Mouse (Mus musculus) megakaryocyte, embryonic 14.5 days (primary cell): ENCODE results near the gene 1700074P13Rik. TPM values are rescaled to one million over a fixed set of nuclear protein-coding genes. Genes with fewer than 3 reads are reported as not detected.
A peak's percentile ranks its signal among the peaks of the same experiment; 100 is the strongest.
"Not testable (repeated sequence)": the region's sequence is repeated elsewhere in the genome, so short reads cannot be mapped to it uniquely, and the experiment has no call there.

Source experiments
- H3K27me3 ChIP-seq: replicated peaks from 2 replicates; pipeline ENCODE3; 2012; ENCODE audit warnings: inconsistent platforms
- H3K36me3 ChIP-seq: replicated peaks from 2 replicates; pipeline ENCODE3; 2012; ENCODE audit warnings: low read length, inconsistent platforms, mixed read lengths
- H3K4me1 ChIP-seq: 2 replicates; pipeline ENCODE4 v1.6.1; 2012; ENCODE audit warnings: inconsistent platforms
- H3K4me3 ChIP-seq: replicated peaks from 2 replicates; pipeline ENCODE3; 2012; ENCODE audit warnings: moderate library complexity, mild to moderate bottlenecking, inconsistent platforms
- H3K9me3 ChIP-seq: 2 replicates; pipeline ENCODE4 v1.6.1; 2012; ENCODE audit warnings: inconsistent platforms
- FLI1 ChIP-seq: IDR thresholded peaks from 2 replicates; pipeline ENCODE4 v1.6.1; 2012; ENCODE audit warnings: low read length, inconsistent platforms, mixed read lengths
- GATA1 ChIP-seq: IDR thresholded peaks from 3 replicates; pipeline ENCODE4 v1.6.1; 2012; ENCODE audit warnings: mixed read lengths, low read length, inconsistent platforms, borderline replicate concordance
- polyA plus RNA-seq: library from polyadenylated mRNA; stranded (reverse); fragments of >175 nt; gene quantifications from 2 replicates; pipeline ENCODE4 v1.2.3, GENCODE M21; 2012; ENCODE audit warnings: low replicate concordance; ENCODE audit not compliant: insufficient read depth

Gene 1700074P13Rik
- not detected in 2 replicates for polyA plus RNA-seq

DNA sequence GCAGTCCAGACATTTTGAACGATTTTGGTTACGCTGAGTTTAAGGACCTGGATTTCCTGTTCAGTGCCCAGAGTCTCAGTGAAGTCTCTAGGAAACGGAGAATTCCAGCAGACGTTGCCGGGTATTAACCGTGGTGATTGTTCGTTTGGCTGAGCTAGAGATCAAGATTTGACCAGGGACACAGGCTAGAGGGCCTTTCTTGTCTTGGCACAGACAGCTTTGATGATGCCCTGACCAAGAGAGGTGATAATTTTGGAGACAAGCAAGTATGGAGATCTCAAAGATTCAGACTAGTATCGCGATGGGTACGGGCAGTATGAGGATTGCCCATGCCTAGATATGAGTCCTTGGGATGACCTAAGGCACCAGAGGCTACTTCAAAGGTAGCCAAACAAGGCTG lies at the start of gene 1700074P13Rik:
TSS of gene 1700074P13Rik (minus strand) at position 101 of the 400 bp plus-strand sequence.
- Histone ChIP-seq H3K36me3 (no peaks in the 10 kb centered on the region), H3K9me3 (no peaks in the 10 kb centered on the region)
- TF ChIP-seq FLI1 (no peak), GATA1 (no peak)

DNA sequence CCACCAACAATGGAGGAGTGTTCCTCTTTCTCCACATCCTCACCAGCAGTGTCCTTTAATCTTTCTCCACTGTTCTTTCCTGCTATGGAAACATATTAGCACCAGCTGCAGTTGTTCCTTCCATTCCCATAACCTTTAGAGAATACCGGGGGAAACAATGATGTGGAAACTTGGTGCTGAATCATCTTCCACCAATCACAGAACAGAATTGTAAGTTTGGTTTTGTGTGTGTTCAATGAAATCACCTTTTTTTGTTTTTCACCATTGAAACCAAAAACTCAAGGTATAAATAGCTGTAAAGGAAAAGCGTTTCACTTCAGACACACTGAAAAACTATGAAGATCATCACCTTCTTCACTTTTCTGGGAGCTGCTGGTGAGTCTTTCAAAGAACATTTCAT lies 24.1 kb upstream of the 1700074P13Rik start, which contains the start of gene 1810009J06Rik:
TSS of gene 1810009J06Rik (plus strand) at position 301 of the 400 bp plus-strand sequence.
- H3K27me3 ChIP-seq, H3K4me1 ChIP-seq, H3K36me3 ChIP-seq, H3K4me3 ChIP-seq, H3K9me3 ChIP-seq: not testable (repeated sequence)

More for the DNA sequence above, at the start of gene 1700074P13Rik:
- H3K27me3 ChIP-seq: no peaks in the 10 kb centered on the region
- no peak within 1 kb of the TSS for H3K4me3 ChIP-seq
- no peaks in the 10 kb centered on the region for H3K4me1 ChIP-seq

- Histone ChIP-seq H3K36me3 (no peaks in the 10 kb centered on the region), H3K4me1 (no peaks in the 10 kb centered on the region), H3K4me3 (no peak overlapping the region), H3K27me3 (no peaks in the 10 kb centered on the region), H3K9me3 (peaks cover 5% of the 10 kb centered on the region; the same call in 1 of the 2 replicates)
- TF ChIP-seq GATA1 (no peak), FLI1 (no peak)
These were observed 13.4 kb upstream of the 1700074P13Rik start for GRCm38 (mm10) chr6:40953716-40954115.

GRCm38 (mm10) chr6:40951770-40952169 lies 11.4 kb upstream of the 1700074P13Rik start, which contains the start of gene Gm4744:
TSS of gene Gm4744 (minus strand) at chr6:40951870.
- no peak for TF ChIP-seq FLI1
- no peak for TF ChIP-seq GATA1
- H3K4me1 ChIP-seq: no peaks in the 10 kb centered on the region
- H3K27me3 ChIP-seq: no peaks in the 10 kb centered on the region
- no peaks in the 10 kb centered on the region for H3K36me3 ChIP-seq
- H3K4me3 ChIP-seq: no peak within 1 kb of the TSS
- no peaks in the 10 kb centered on the region for H3K9me3 ChIP-seq

DNA sequence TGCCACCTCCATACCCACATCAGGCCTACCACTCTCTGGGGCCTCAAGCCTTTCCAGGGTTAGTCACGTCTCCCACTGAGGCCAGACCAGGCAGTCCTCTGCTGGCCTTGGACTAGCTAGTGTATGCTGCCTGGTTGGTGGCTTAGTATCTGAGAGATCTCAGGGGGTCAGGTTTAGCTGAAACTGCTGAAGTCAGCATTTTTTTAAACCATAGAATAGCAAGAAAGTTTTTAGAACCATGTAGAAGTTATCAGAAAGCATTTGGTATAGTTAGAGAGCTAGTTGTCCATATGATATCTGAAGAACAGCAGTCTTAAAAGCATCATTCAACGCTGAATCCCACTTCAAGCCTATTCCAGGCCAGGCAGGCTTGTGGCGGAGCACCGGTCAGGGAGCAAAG lies 20.4 kb downstream of the 1700074P13Rik start:
- no peaks in the 10 kb centered on the region for H3K27me3 ChIP-seq
- H3K9me3 ChIP-seq: no peaks in the 10 kb centered on the region
- no peak overlapping the region for H3K4me3 ChIP-seq
- H3K36me3 ChIP-seq: no peaks in the 10 kb centered on the region
- no peaks in the 10 kb centered on the region for H3K4me1 ChIP-seq
- TF ChIP-seq FLI1 (no peak), GATA1 (no peak)

DNA sequence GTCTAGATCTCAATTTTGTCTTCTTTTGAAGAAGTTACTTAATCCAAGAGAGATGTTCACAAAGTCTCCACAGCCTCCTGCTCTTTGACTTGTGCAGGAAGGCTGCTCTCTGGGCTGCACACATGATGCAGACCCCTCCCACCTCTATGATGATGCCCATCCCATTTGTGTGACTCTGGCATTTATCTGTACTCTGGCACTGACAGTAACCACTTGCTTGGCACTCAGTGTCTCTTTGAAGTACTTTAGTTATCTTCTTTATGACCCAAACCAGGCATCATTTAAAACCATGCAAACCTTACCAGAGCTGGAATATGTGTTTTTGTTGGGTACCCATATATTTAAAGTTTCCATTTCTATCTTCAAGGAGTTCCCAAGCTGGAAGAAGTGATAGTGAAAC lies 40.1 kb downstream of the 1700074P13Rik start, which contains the start of gene Prss58:
TSS of gene Prss58 (minus strand) at position 101 of the 400 bp plus-strand sequence.
- Histone ChIP-seq H3K4me3 (no peak within 1 kb of the TSS), H3K9me3 (no peaks in the 10 kb centered on the region), H3K27me3 (no peaks in the 10 kb centered on the region), H3K36me3 (no peaks in the 10 kb centered on the region), H3K4me1 (peaks cover 5% of the 10 kb centered on the region; the same call in 1 of the 2 replicates)
- TF ChIP-seq GATA1: no peak
- TF ChIP-seq FLI1: no peak

DNA sequence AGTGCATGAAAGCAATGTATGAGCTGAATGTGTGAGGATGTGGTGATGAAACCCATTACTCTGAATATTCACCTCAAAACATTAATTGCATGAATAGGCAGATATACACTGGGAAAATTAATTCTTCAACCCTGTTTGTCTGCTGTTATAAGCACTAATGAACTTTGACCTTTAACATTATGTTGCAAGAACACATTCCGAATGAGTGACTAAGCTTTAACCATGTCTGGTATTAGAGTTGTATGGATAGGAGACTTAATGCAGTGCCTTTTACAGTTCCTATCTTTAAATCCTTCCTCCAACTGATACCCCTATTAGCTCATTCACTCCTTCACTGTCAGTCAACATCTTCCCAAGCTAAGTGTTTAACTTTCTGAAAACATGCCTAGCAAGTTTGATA lies 45.6 kb downstream of the 1700074P13Rik start:
- Histone ChIP-seq H3K27me3 (peaks cover 6% of the 10 kb centered on the region), H3K36me3 (no peaks in the 10 kb centered on the region), H3K4me3 (no peak overlapping the region), H3K4me1 (peaks cover 41% of the 10 kb centered on the region), H3K9me3 (no peaks in the 10 kb centered on the region)
- no peak for TF ChIP-seq GATA1
- TF ChIP-seq FLI1: no peak

DNA sequence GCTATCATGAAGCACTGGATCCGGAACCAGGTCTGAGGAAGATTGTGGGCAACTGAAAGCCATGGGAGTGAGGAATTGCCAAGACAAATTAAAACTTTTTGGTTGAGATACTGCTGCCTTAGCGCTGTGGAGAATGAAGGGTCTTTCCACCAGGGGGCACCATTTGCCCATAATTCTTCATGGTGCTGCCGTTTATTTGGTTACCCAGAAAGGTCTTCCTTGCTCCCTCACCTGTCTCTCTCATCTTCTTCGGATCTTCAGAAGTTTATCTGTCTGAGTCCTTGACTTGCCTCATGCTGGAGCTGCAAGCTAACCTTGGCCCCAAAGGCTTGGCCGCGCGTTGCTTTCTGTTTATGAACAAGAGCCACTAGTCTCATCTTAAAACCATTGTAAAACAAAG lies 46.8 kb downstream of the 1700074P13Rik start:
- peak overlapping the region; percentile 81 for H3K4me3 ChIP-seq
- peaks cover 50% of the 10 kb centered on the region for H3K4me1 ChIP-seq
- peaks cover 9% of the 10 kb centered on the region for H3K27me3 ChIP-seq
- no peaks in the 10 kb centered on the region for H3K9me3 ChIP-seq
- H3K36me3 ChIP-seq: no peaks in the 10 kb centered on the region
- TF ChIP-seq GATA1 (no peak), FLI1 (no peak)

DNA sequence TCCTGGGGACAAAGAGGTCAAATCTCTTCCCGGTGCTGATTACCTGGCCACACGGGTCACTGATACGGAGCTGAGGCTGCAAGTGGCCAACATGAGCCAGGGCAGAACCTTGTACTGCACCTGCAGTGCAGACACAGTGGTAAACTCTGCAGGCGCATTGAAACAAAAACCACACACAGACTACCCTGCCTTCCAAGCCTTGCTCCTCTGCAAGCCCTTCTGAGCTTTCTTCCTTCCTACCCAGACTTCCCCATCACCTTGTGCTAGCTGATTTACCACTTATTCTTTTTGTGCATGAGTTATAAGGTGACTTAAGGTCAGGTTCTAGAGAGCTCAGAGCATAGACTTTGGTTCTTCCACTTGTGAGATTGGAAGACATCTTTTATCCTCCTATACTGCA lies 48.6 kb downstream of the 1700074P13Rik start:
- peaks cover 15% of the 10 kb centered on the region for H3K27me3 ChIP-seq
- peaks cover 64% of the 10 kb centered on the region for H3K4me1 ChIP-seq
- TF ChIP-seq FLI1 (no peak), GATA1 (no peak)
- no peaks in the 10 kb centered on the region for H3K9me3 ChIP-seq
- H3K36me3 ChIP-seq: no peaks in the 10 kb centered on the region
- H3K4me3 ChIP-seq: peak overlapping the region; percentile 85

DNA sequence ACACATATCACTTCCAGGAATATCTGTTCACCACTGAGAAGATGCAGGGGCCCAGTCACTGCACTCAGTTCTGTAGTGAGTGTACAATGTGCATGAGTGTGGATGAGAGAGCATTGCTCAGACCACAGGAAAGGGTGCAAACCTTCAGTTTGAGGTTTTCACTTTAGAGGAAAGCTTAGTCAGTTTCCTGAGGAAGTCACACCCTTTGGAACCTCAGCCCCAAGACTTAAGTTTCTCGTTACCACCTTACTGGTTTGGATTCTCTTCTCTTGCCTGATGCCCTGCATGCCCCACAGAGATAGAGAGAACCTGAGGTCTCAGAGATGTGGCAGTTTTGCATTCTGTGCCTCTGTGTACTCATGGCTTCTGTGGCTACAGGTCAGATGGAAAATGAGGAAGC lies 49.4 kb downstream of the 1700074P13Rik start:
- H3K4me1 ChIP-seq: peaks cover 64% of the 10 kb centered on the region
- TF ChIP-seq GATA1 (no peak), FLI1 (peak; percentile 52; the same call in 1 of the 2 replicates)
- H3K27me3 ChIP-seq: peaks cover 15% of the 10 kb centered on the region
- no peaks in the 10 kb centered on the region for H3K36me3 ChIP-seq
- no peaks in the 10 kb centered on the region for H3K9me3 ChIP-seq
- peak overlapping the region; percentile 85 for H3K4me3 ChIP-seq

- peaks cover 51% of the 10 kb centered on the region for H3K4me1 ChIP-seq
- no peak within 1 kb of the TSS for H3K4me3 ChIP-seq
- H3K36me3 ChIP-seq: no peaks in the 10 kb centered on the region
- H3K27me3 ChIP-seq: peaks cover 20% of the 10 kb centered on the region
- TF ChIP-seq GATA1: no peak
- no peaks in the 10 kb centered on the region for H3K9me3 ChIP-seq
These were observed 53.0 kb downstream of the 1700074P13Rik start, which contains the start of gene Moxd2 for GRCm38 (mm10) chr6:40887394-40887793. TSS of gene Moxd2 (minus strand) at chr6:40887494.

Other genes starting within 250 kb of the 1700074P13Rik start
- gene Moxd2, start 53.1 kb downstream of the 1700074P13Rik start, polyA plus RNA-seq: not detected in 2 replicates
- gene Prss58, start 40.2 kb downstream of the 1700074P13Rik start, polyA plus RNA-seq: not detected in 2 replicates
- not detected in 2 replicates for gene Gm4744, start 11.3 kb upstream of the 1700074P13Rik start, polyA plus RNA-seq
- gene 1810009J06Rik, start 24.2 kb upstream of the 1700074P13Rik start, polyA plus RNA-seq: not detected in 2 replicates
- not detected in 2 replicates for gene Gm2663, start 58.9 kb upstream of the 1700074P13Rik start, polyA plus RNA-seq
- not detected in 2 replicates for gene 2210010C04Rik, start 95.0 kb upstream of the 1700074P13Rik start, polyA plus RNA-seq